Mouse (Mus musculus) kidney, adult 9 months (tissue): Measurements from ENCODE around the gene Pbp2.

Experiments
- DNase-seq: peaks from one replicate; pipeline ENCODE4 v3.0.0; 2022

Gene Pbp2

GRCm38 (mm10) chr6:135299024-135299550 lies 11.1 kb downstream of the Pbp2 start:
- DNase-seq: no peak

- no peak for DNase-seq
These were observed 12.6 kb downstream of the Pbp2 start for GRCm38 (mm10) chr6:135297570-135297969.

- DNase-seq: no peak
These were observed 13.9 kb downstream of the Pbp2 start for GRCm38 (mm10) chr6:135296267-135296666.

GRCm38 (mm10) chr6:135295082-135295861 lies 14.9 kb downstream of the Pbp2 start:
- peak; percentile 45 for DNase-seq

DNA sequence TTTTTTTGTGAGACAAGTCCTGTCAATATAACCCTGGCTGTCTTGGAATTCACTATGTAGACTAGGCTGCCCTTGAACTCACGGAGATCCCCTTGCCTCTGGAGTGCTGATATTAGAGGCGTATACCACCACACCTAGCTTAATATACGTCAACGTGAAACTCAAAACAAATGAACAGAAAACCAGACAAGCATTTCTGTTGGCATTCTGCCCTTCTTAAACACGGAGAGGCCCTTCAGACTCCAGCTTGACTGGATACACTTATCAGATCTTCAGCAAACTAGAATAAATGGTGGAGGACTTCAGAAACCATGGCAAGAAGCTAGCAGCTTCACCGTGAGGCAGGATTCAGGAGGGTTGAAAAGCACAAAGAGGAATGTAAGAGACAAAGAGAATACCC lies 16.1 kb downstream of the Pbp2 start:
- no peak for DNase-seq

DNA sequence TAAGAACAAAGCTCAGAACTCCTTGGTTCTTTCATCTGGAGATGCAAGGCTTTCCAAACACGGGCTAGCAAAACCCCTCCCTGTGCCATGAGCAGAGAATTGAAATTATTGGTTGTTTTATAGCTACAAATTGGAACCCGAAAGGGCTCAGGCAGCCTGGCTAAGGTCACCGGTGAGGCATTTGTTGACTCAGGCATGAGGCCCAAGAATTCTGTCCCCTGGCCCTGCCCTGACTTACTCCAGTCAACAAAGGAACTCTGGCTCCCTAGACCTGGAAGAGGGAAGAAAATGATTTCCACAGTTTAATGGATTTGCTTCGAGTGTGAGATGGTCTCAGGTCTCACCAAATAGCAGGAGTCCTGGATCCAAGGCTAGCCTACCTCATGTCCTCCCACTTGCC lies 17.8 kb downstream of the Pbp2 start:
- peak; percentile 32 for DNase-seq

GRCm38 (mm10) chr6:135279856-135280255 lies 30.3 kb downstream of the Pbp2 start:
- no peak for DNase-seq

DNA sequence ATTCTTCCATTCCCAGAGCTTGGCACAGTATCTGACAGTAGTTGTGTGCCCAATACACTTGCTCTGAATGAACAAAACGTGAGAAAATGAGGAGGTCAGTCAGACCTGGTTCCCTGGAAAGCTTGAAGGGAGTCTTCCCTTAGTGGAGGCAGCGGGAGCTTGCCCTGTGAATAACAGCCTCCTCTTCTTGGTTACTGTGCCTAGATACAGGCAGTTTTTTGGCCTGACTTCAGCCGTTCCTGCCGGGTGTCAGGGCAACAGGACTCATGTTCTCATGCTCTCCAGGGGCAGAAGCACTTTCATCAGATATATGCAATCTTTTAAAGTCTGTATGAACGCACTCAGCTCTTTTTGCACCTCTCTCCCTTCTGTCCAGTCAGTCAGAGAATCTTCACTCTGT lies 30.9 kb downstream of the Pbp2 start:
- DNase-seq: no peak

DNA sequence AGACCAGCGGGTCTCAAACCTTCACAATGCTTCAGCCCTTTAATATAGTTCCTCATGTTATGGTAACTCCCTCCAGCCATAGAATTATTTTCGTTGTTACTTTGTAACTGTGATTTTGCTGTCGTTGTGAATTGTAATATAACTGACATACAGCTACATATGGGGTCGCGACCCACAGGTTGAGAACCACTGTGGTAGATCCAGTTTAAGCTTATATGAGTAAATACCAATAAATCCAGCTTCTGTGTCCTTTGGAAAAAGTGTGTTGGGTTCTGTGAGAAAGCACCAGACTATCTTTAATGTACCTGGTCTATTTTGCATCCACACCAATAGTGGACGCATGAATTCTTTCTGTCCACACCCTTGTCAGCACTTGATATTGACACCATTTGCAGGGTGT lies 31.9 kb downstream of the Pbp2 start:
- no peak for DNase-seq

- DNase-seq: no peak
These were observed 33.5 kb downstream of the Pbp2 start for GRCm38 (mm10) chr6:135276474-135277295.

GRCm38 (mm10) chr6:135275231-135275630 lies 35.0 kb downstream of the Pbp2 start:
- no peak for DNase-seq

DNA sequence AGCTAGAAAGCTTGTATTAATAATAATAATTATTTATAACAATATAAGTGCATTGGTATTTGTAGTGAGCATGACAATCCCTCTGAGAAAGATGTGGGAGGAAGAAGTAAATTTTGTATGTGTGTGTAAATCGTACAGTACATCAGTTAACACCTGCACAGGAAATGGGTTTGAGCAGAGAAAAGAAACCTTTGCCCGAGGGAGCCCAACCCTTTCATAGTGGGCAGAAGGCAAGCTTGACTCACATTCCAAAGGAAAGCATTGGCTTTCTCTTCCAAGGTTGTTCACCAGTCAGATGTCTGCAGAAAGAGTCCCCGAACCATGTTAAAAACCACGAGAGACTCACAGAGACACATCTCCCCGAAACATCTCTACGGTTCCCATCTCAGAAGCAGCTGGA lies 37.1 kb downstream of the Pbp2 start:
- DNase-seq: no peak

GRCm38 (mm10) chr6:135271761-135272160 lies 38.4 kb downstream of the Pbp2 start:
- no peak for DNase-seq

DNA sequence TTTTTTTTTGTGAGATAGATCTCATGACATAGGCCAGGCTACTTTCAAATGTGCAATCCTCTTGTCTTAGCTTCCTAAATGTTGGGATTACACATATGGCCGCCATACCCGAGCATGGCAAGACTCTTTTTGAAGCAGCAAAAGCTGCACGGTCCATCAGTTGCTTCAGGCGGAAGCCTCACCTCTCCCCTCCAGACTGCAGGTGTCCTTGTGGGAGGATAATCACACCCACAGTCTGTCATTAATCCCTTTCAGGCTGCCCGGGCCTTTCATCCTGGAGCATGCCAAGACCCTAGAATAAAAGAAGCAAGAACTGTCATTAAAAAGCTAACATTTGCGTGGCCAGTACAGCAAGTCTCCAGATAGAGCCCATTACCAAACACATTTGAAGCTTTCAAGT lies 40.6 kb downstream of the Pbp2 start:
- no peak for DNase-seq

DNA sequence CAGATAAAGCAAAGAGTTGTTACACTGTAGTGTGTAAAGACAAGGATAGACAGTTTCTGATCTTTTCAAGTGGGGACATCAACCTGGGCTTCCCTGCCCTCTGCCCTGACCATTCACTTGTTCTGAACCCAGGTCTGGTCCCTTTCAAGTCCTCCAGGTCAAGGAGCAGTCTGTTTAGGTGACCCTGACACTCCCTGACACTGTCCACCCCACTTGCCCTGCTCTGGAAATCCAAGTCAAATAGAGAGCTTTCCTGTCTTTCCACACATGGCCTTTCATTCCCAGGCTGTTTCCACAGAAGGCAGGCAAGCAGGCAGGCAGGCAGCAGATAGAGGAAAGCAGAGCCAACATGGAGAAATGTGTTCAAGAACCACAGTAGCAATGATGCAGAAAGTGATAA lies 41.8 kb downstream of the Pbp2 start:
- DNase-seq: no peak

- no peak for DNase-seq
These were observed 43.0 kb downstream of the Pbp2 start for GRCm38 (mm10) chr6:135267221-135267620.

DNA sequence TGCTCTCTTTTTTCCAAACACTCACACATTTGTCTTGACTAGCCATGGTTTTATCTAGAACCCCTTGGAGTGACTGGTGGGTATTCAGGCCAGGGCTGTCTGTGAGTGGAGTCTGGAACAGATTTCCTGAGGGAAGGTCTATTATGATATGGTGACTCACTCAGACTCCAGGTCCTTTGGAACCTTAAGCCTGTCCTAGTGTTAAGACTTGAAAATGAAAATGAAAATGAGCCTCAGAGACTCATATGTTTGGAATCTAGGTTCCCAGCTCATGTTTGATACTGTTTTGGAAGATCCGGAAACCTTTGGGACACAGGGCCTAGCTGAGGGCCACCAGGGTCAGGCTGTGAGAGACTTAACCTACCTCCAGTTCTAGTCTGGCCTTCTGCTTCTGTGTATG lies 44.1 kb downstream of the Pbp2 start:
- DNase-seq: no peak

GRCm38 (mm10) chr6:135264136-135264535 lies 46.1 kb downstream of the Pbp2 start:
- no peak for DNase-seq

- DNase-seq: no peak
These were observed 47.6 kb downstream of the Pbp2 start for GRCm38 (mm10) chr6:135262565-135262964.

- no peak for DNase-seq
These were observed 49.1 kb downstream of the Pbp2 start for GRCm38 (mm10) chr6:135261124-135261523.

- no peak for DNase-seq
These were observed 49.8 kb downstream of the Pbp2 start for GRCm38 (mm10) chr6:135260435-135260834.
